Mouse (Mus musculus) brain, embryonic 14.5 days (tissue): ENCODE results near the gene Tlcd2.

Experiments
- CTCF ChIP-seq: fragments of 200-500 bp; IDR thresholded peaks from 2 replicates; pipeline ENCODE4 v1.5.1; 2012; ENCODE audit warnings: inconsistent platforms, mild to moderate bottlenecking, moderate library complexity, borderline replicate concordance; ENCODE audit not compliant: insufficient read depth, insufficient read length; ENCODE audit errors: extremely low read depth
- POLR2A ChIP-seq: fragments of 200-500 bp; IDR thresholded peaks from 2 replicates; pipeline ENCODE4 v1.6.1; 2012; ENCODE audit warnings: mild to moderate bottlenecking, inconsistent platforms, borderline replicate concordance; ENCODE audit not compliant: poor library complexity, insufficient read depth, insufficient read length, severe bottlenecking; ENCODE audit errors: extremely low read depth

DNA sequence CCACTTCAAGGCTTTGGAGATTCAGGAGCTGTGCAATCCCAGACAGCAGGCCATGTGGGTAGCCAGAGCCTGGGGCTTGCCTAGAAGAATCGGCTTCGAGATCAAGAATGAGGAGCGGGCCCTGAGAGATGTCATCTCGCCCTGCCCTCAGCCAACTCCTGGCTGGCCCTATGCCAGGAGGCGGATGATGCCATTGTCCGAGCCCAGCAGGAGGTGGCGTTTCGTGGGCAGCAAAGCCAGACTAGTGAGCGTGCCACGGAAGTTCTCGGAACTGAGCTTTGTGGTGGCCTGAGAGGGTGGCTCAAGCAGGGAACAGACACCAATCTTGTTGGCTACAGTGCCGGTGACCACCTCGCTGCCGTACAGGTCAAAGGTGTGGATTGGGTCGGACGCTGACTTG lies 19.9 kb upstream of the Tlcd2 start:
- no peak for TF ChIP-seq POLR2A
- TF ChIP-seq CTCF, result no peak
